Mouse (Mus musculus) hindbrain, embryonic 10.5 days (tissue): ENCODE data around the gene Cand2. TPM values are rescaled to one million over a fixed set of nuclear protein-coding genes. Genes with fewer than 3 reads are reported as not detected.

ENCODE experiments used
- DNase-seq: peaks from one replicate; pipeline ENCODE4 v3.0.0-alpha.2; 2017; ENCODE audit warnings: low spot score
- H3K27ac ChIP-seq: fragments of 300-500 bp; sonication (generic); 2 replicates; pipeline ENCODE4 v1.5.1; 2016; ENCODE audit warnings: mild to moderate bottlenecking, moderate library complexity
- H3K27me3 ChIP-seq: fragments of 300-500 bp; sonication (generic); 2 replicates; pipeline ENCODE4 v1.6.1; 2016; ENCODE audit warnings: mild to moderate bottlenecking; ENCODE audit not compliant: poor library complexity, insufficient read depth, severe bottlenecking
- H3K36me3 ChIP-seq: fragments of 300-500 bp; sonication (generic); 2 replicates; pipeline ENCODE4 v1.6.1; 2016; ENCODE audit warnings: mild to moderate bottlenecking, moderate library complexity
- H3K4me1 ChIP-seq: fragments of 300-500 bp; sonication (generic); replicated peaks from 2 replicates; pipeline ENCODE4 v1.6.1; 2016; ENCODE audit warnings: mild to moderate bottlenecking
- H3K4me3 ChIP-seq: fragments of 300-500 bp; sonication (generic); 2 replicates; pipeline ENCODE4 v1.5.1; 2016; ENCODE audit warnings: mild to moderate bottlenecking, moderate library complexity
- H3K9me3 ChIP-seq: fragments of 300-500 bp; sonication (generic); 2 replicates; pipeline ENCODE4 v1.6.1; 2016; ENCODE audit warnings: mild to moderate bottlenecking, moderate library complexity
- WGBS: fragments of 180-500 bp; shearing (Covaris S2); methylation state at CpG from one replicate; pipeline ENCODE4 v1.1.7; 2016; 5-methylcytosine and 5-hydroxymethylcytosine counted together
- polyA plus RNA-seq: library from polyadenylated mRNA; unstranded; fragments of >200 nt; fragmentation: Nextera tagmentation; extraction: Ambion mirVana; gene quantifications from 2 replicates; pipeline ENCODE4 v1.2.1, GENCODE M21; 2016

Gene Cand2
- polyA plus RNA-seq, 1 experiment from 2014 or later: 51.1 TPM

- DNase-seq: no peak
- no peak overlapping the region for H3K4me3 ChIP-seq
- no peaks in the 10 kb centered on the region for H3K4me1 ChIP-seq
- H3K27me3 ChIP-seq: no peaks in the 10 kb centered on the region
- WGBS: 87% methylated on average over 10 of the region's 10 CpGs
- H3K27ac ChIP-seq: no peak overlapping the region
- peaks cover 100% of the 10 kb centered on the region for H3K36me3 ChIP-seq
- H3K9me3 ChIP-seq: no peaks in the 10 kb centered on the region
Measured at GRCm38 (mm10) chr6:115791016-115791415, 16.7 kb downstream of the Cand2 start.

- 91% methylated on average over 34 of the region's 34 CpGs for WGBS
- Histone ChIP-seq H3K36me3 (peaks cover 100% of the 10 kb centered on the region), H3K27me3 (no peaks in the 10 kb centered on the region), H3K27ac (no peak overlapping the region), H3K4me1 (no peaks in the 10 kb centered on the region), H3K4me3 (no peak overlapping the region), H3K9me3 (no peaks in the 10 kb centered on the region)
- DNase-seq: no peak
Measured at GRCm38 (mm10) chr6:115791842-115792686, 17.7 kb downstream of the Cand2 start.

GRCm38 (mm10) chr6:115792691-115793215 lies 18.4 kb downstream of the Cand2 start:
- WGBS: 93% methylated on average over 21 of the region's 21 CpGs
- DNase-seq: no peak

GRCm38 (mm10) chr6:115801811-115802210 lies 27.5 kb downstream of the Cand2 start:
- no peak overlapping the region for H3K27ac ChIP-seq
- 99% methylated on average over 3 of the region's 3 CpGs for WGBS

More at GRCm38 (mm10) chr6:115792691-115793215, 18.4 kb downstream of the Cand2 start:
- H3K27me3 ChIP-seq: no peaks in the 10 kb centered on the region
- H3K4me1 ChIP-seq: no peaks in the 10 kb centered on the region
- no peak overlapping the region for H3K4me3 ChIP-seq
- H3K27ac ChIP-seq: no peak overlapping the region
- peaks cover 100% of the 10 kb centered on the region for H3K36me3 ChIP-seq
- H3K9me3 ChIP-seq: no peaks in the 10 kb centered on the region

GRCm38 (mm10) chr6:115803541-115804382 lies 29.4 kb downstream of the Cand2 start:
- Histone ChIP-seq H3K27ac (no peak overlapping the region), H3K27me3 (no peaks in the 10 kb centered on the region), H3K4me1 (peaks cover 19% of the 10 kb centered on the region), H3K9me3 (no peaks in the 10 kb centered on the region), H3K36me3 (peaks cover 90% of the 10 kb centered on the region), H3K4me3 (no peak overlapping the region)
- 50% methylated on average over 16 of the region's 16 CpGs for WGBS
- peak; percentile 72 for DNase-seq

More at GRCm38 (mm10) chr6:115801811-115802210, 27.5 kb downstream of the Cand2 start:
- Histone ChIP-seq H3K4me1 (peaks cover 10% of the 10 kb centered on the region), H3K4me3 (no peak overlapping the region), H3K27me3 (no peaks in the 10 kb centered on the region), H3K36me3 (peaks cover 99% of the 10 kb centered on the region), H3K9me3 (no peaks in the 10 kb centered on the region)
- no peak for DNase-seq

- Histone ChIP-seq H3K9me3 (no peaks in the 10 kb centered on the region), H3K27ac (no peak overlapping the region), H3K27me3 (no peaks in the 10 kb centered on the region), H3K36me3 (peaks cover 81% of the 10 kb centered on the region), H3K4me1 (peaks cover 19% of the 10 kb centered on the region), H3K4me3 (no peak overlapping the region)
- WGBS: 76% methylated on average over 10 of the region's 10 CpGs
- no peak for DNase-seq
Measured at GRCm38 (mm10) chr6:115804432-115805192, 30.3 kb downstream of the Cand2 start.

- Histone ChIP-seq H3K4me3 (peak overlapping the region; percentile 86), H3K9me3 (no peaks in the 10 kb centered on the region), H3K27ac (peak overlapping the region; percentile 100), H3K36me3 (peaks cover 51% of the 10 kb centered on the region), H3K4me1 (peaks cover 19% of the 10 kb centered on the region), H3K27me3 (no peaks in the 10 kb centered on the region)
- 4% methylated on average over 15 of the region's 15 CpGs for WGBS
- no peak for DNase-seq
Measured at GRCm38 (mm10) chr6:115807464-115808195, 33.3 kb downstream of the Cand2 start.

GRCm38 (mm10) chr6:115808196-115808487 lies 33.8 kb downstream of the Cand2 start:
- Histone ChIP-seq H3K27ac (peak overlapping the region; percentile 100), H3K9me3 (no peaks in the 10 kb centered on the region), H3K27me3 (no peaks in the 10 kb centered on the region), H3K36me3 (peaks cover 46% of the 10 kb centered on the region), H3K4me1 (peaks cover 19% of the 10 kb centered on the region), H3K4me3 (peak overlapping the region; percentile 86)
- 1% methylated on average over 22 of the region's 22 CpGs for WGBS
- DNase-seq: no peak

GRCm38 (mm10) chr6:115808488-115809231 lies 34.3 kb downstream of the Cand2 start, which contains the start of gene Rpl32:
Gene Rpl32, minus strand, starts transcription at chr6:115808747.
- Histone ChIP-seq H3K27ac (peak within 1 kb of the TSS; percentile 100), H3K4me3 (peak within 1 kb of the TSS; percentile 86), H3K4me1 (peaks cover 19% of the 10 kb centered on the region), H3K36me3 (peaks cover 41% of the 10 kb centered on the region), H3K9me3 (no peaks in the 10 kb centered on the region), H3K27me3 (no peaks in the 10 kb centered on the region)
- DNase-seq: peak; percentile 85
- WGBS: under 1% methylated on average over 47 of the region's 47 CpGs

GRCm38 (mm10) chr6:115811606-115812005 lies 37.3 kb downstream of the Cand2 start:
- WGBS: 78% methylated on average over 8 of the region's 8 CpGs
- Histone ChIP-seq H3K36me3 (peaks cover 12% of the 10 kb centered on the region), H3K9me3 (no peaks in the 10 kb centered on the region), H3K27ac (no peak overlapping the region), H3K27me3 (no peaks in the 10 kb centered on the region), H3K4me1 (peaks cover 18% of the 10 kb centered on the region), H3K4me3 (no peak overlapping the region)
- no peak for DNase-seq

- no peaks in the 10 kb centered on the region for H3K36me3 ChIP-seq
- no peaks in the 10 kb centered on the region for H3K9me3 ChIP-seq
- WGBS: 32% methylated on average over 4 of the region's 4 CpGs
- H3K27ac ChIP-seq: no peak overlapping the region; the same call in 1 of the 2 replicates
- peak; percentile 59 for DNase-seq
- peaks cover 7% of the 10 kb centered on the region; the same call in 1 of the 2 replicates for H3K4me1 ChIP-seq
- H3K4me3 ChIP-seq: no peak overlapping the region
- no peaks in the 10 kb centered on the region for H3K27me3 ChIP-seq
Measured at GRCm38 (mm10) chr6:115814104-115814503, 39.8 kb downstream of the Cand2 start.
